Mouse (Mus musculus): ENCODE measurements around the gene Taf8. TPM values are rescaled to one million over a fixed set of nuclear protein-coding genes. Genes with fewer than 3 reads are reported as not detected.

Gene Taf8
- total RNA-seq (2012; rRNA removed) (14.4 and 15.2 TPM in 2 replicates), polyA plus RNA-seq (2012; ENCODE audit: insufficient read depth in 1 of 2, insufficient read length in 2 of 2, low read depth in 1 of 2, low replicate concordance in 2 of 2, missing spikeins in 1 of 2) (10 to 100 TPM in 1 of 2 experiments, not detected in 1; 25.7 TPM)

GRCm38 (mm10) chr17:47501946-47502706 is at the start of gene Taf8:
Gene Taf8 (minus strand): TSS chr17:47502292.
- TF ChIP-seq ELF1 (IDR thresholded peaks at IDR 0.05; ENCODE audit: low read depth, low read length) (peak; percentile 91), NRF1 (IDR thresholded peaks at IDR 0.05; ENCODE audit: insufficient read depth, low read depth, low read length, poor library complexity, severe bottlenecking) (peak; percentile 51; the same call in 1 of the 2 replicates), BHLHE40 (IDR thresholded peaks at IDR 0.05; ENCODE audit: borderline replicate concordance, low read depth, low read length) (peak; percentile 86), SIN3A (IDR thresholded peaks at IDR 0.05; ENCODE audit: low read length) (peak; percentile 94), POLR2A (IDR thresholded peaks at IDR 0.05; ENCODE audit: control insufficient read depth in 1 of 2, insufficient read depth in 1 of 2, low read depth in 1 of 2, low read length in 2 of 2, poor library complexity in 1 of 2) (peak; percentile 80 to 89), MXI1 (IDR thresholded peaks at IDR 0.05; ENCODE audit: low read depth, low read length) (peak; percentile 99), TCF12 (IDR thresholded peaks at IDR 0.05; ENCODE audit: low read depth, low read length) (peak; percentile 63; the same call in 1 of the 2 replicates), MYC (IDR thresholded peaks at IDR 0.05; ENCODE audit: low read depth, low read length) (peak; percentile 100), EP300 (IDR thresholded peaks at IDR 0.05; ENCODE audit: low read depth in 1 of 2, low read length in 2 of 2) (no peak), E2F4 (IDR thresholded peaks at IDR 0.05; ENCODE audit: borderline replicate concordance, low read depth, low read length) (no peak), CHD1 (IDR thresholded peaks at IDR 0.05; ENCODE audit: low read depth, low read length) (no peak), HCFC1 (IDR thresholded peaks at IDR 0.05; ENCODE audit: low read depth, low read length) (peak; percentile 99), USF2 (IDR thresholded peaks at IDR 0.05; ENCODE audit: borderline replicate concordance in 1 of 2, insufficient read depth in 1 of 2, low read depth in 1 of 2, low read length in 2 of 2) (no peak), POLR2AphosphoS2 (IDR thresholded peaks at IDR 0.05; ENCODE audit: low read length) (peak; percentile 72), RAD21 (IDR thresholded peaks at IDR 0.05; ENCODE audit: low read depth, low read length) (no peak), ETS1 (IDR thresholded peaks at IDR 0.05; ENCODE audit: low read depth, low read length) (no peak; the same call in 1 of the 2 replicates), MAX (IDR thresholded peaks at IDR 0.05; ENCODE audit: low read length) (peak; percentile 96), JUND (IDR thresholded peaks at IDR 0.05; ENCODE audit: low read depth, low read length) (no peak), NELFE (IDR thresholded peaks at IDR 0.05; ENCODE audit: low read depth, low read length) (peak; percentile 70), MAZ (IDR thresholded peaks at IDR 0.05; ENCODE audit: low read depth, low read length) (peak; percentile 86), UBTF (IDR thresholded peaks at IDR 0.05; ENCODE audit: borderline replicate concordance, insufficient read depth, low read depth, low read length) (no peak), MAFK (IDR thresholded peaks at IDR 0.05; ENCODE audit: borderline replicate concordance, low read depth, low read length) (no peak), CHD2 (IDR thresholded peaks at IDR 0.05; ENCODE audit: low read length) (no peak), MEF2A (IDR thresholded peaks at IDR 0.05; ENCODE audit: extremely low read depth, insufficient replicate concordance, low read depth, low read length, poor library complexity, severe bottlenecking) (no peak), RCOR1 (IDR thresholded peaks at IDR 0.05; ENCODE audit: low read depth, low read length) (no peak), TBP (IDR thresholded peaks at IDR 0.05; ENCODE audit: low read depth, low read length) (peak; percentile 68), KAT2A (conservative IDR thresholded peaks at IDR 0.05; ENCODE audit: low read depth, low read length) (peak; percentile 79), USF1 (IDR thresholded peaks at IDR 0.05; ENCODE audit: low read depth, low read length) (peak; percentile 80), ZMIZ1 (IDR thresholded peaks at IDR 0.05; ENCODE audit: low read depth, low read length) (peak; percentile 55; the same call in 1 of the 2 replicates)
- Histone ChIP-seq H3K4me3 (ENCODE audit: control insufficient read depth in 1 of 2, insufficient read depth in 1 of 2, low read depth in 2 of 2, low read length in 2 of 2) (peak within 1 kb of the TSS; percentile 75 to 92), H3K9ac (ENCODE audit: control insufficient read depth, low read depth, low read length, poor library complexity, severe bottlenecking) (peak within 1 kb of the TSS; percentile 79), H3K36me3 (ENCODE audit: control insufficient read depth in 1 of 2, insufficient read depth in 2 of 2, low read length in 2 of 2) (peaks cover 1 to 6% of the 10 kb centered on the region in 2 experiments; a peak in 3 of 4 replicates), H3K27ac (ENCODE audit: control insufficient read depth, low read depth, low read length) (peak within 1 kb of the TSS; percentile 79), H3K9me3 (replicated peaks; ENCODE audit: insufficient read depth, low read length) (no peaks in the 10 kb centered on the region), H3K27me3 (ENCODE audit: control insufficient read depth in 1 of 2, insufficient read depth in 2 of 2, low read length in 2 of 2) (no peaks in the 10 kb centered on the region), H3K4me1 (ENCODE audit: control insufficient read depth in 1 of 2, insufficient read depth in 2 of 2, low read length in 2 of 2) (peaks cover 2 to 32% of the 10 kb centered on the region in 2 experiments; a peak in 3 of 4 replicates), H3K79me2 (ENCODE audit: control insufficient read depth, insufficient read depth, low read length, poor library complexity) (peaks cover 5% of the 10 kb centered on the region)
- peak; percentile 98 for DNase-seq (ENCODE audit: low read depth, low spot score)
